Mouse (Mus musculus) midbrain, embryonic 13.5 days (tissue): Measurements from ENCODE around the gene Racgap1. TPM values are rescaled to one million over a fixed set of nuclear protein-coding genes. Genes with fewer than 3 reads are reported as not detected.
A peak's percentile ranks its signal among the peaks of the same experiment; 100 is the strongest.

Experiments used
- ATAC-seq: fragments of 200-750 bp; cut with Nextera tagmentation; 2 replicates; pipeline ENCODE4 v1.8.0; 2017; ENCODE audit warnings: mild to moderate bottlenecking, moderate TSS enrichment, moderate library complexity
- H3K27ac ChIP-seq: fragments of 300-500 bp; sonication (generic); 2 replicates; pipeline ENCODE4 v1.5.1; 2015; ENCODE audit warnings: inconsistent platforms, mild to moderate bottlenecking, moderate library complexity
- H3K27me3 ChIP-seq: fragments of 300-500 bp; sonication (generic); 2 replicates; pipeline ENCODE4 v1.6.1; 2015; ENCODE audit warnings: mild to moderate bottlenecking, inconsistent platforms
- H3K36me3 ChIP-seq: fragments of 300-500 bp; sonication (generic); 2 replicates; pipeline ENCODE4 v1.6.1; 2015; ENCODE audit warnings: mild to moderate bottlenecking, inconsistent platforms
- H3K4me1 ChIP-seq: fragments of 300-500 bp; sonication (generic); replicated peaks from 2 replicates; pipeline ENCODE4 v1.6.1; 2015; ENCODE audit warnings: inconsistent platforms
- H3K4me2 ChIP-seq: fragments of 300-500 bp; sonication (generic); replicated peaks from 2 replicates; pipeline ENCODE4 v1.6.1; 2015; ENCODE audit warnings: moderate library complexity, mild to moderate bottlenecking, inconsistent platforms
- H3K4me3 ChIP-seq: fragments of 300-500 bp; sonication (generic); replicated peaks from 2 replicates; pipeline ENCODE4 v1.5.1; 2015; ENCODE audit warnings: mild to moderate bottlenecking, inconsistent platforms
- H3K9ac ChIP-seq: fragments of 300-500 bp; sonication (generic); replicated peaks from 2 replicates; pipeline ENCODE4 v1.6.1; 2015; ENCODE audit warnings: mild to moderate bottlenecking, inconsistent platforms
- H3K9me3 ChIP-seq: fragments of 300-500 bp; sonication (generic); 2 replicates; pipeline ENCODE4 v1.6.1; 2016; ENCODE audit warnings: mild to moderate bottlenecking, inconsistent platforms
- WGBS: fragments of 180-500 bp; shearing (Covaris S2); methylation state at CpG from one replicate; pipeline ENCODE4 v1.1.7; 2015; 5-methylcytosine and 5-hydroxymethylcytosine counted together
- polyA plus RNA-seq: library from polyadenylated mRNA; unstranded; fragments of >200 nt; fragmentation: Nextera tagmentation; extraction: Ambion mirVana; gene quantifications from 2 replicates; pipeline ENCODE4 v1.2.1, GENCODE M21; 2015

The Racgap1 gene
- polyA plus RNA-seq, 1 experiment from 2014 or later = 125 TPM

GRCm38 (mm10) chr15:99663964-99664599, 12.6 kb upstream of the Racgap1 start:
- 0 out of 2 replicates have a peak, but pooled peaks cover 2% of the 10 kb centered on the region for H3K27me3 ChIP-seq
- no peaks in the 10 kb centered on the region for H3K9me3 ChIP-seq
- WGBS = 4% methylated on average over 17 of the region's 17 CpGs
- peak overlapping the region; percentile 66 for H3K4me2 ChIP-seq
- peak overlapping the region; percentile 88 for H3K27ac ChIP-seq
- H3K4me3 ChIP-seq = peak overlapping the region; percentile 41
- H3K36me3 ChIP-seq = no peaks in the 10 kb centered on the region
- H3K9ac ChIP-seq = peak overlapping the region; percentile 62
- peaks cover 55% of the 10 kb centered on the region for H3K4me1 ChIP-seq
- no peak; the same call in 1 of the 2 replicates for ATAC-seq

GRCm38 (mm10) chr15:99662371-99662770, 10.9 kb upstream of the Racgap1 start:
- H3K27ac ChIP-seq = peak overlapping the region; percentile 73
- H3K9me3 ChIP-seq = no peaks in the 10 kb centered on the region
- peaks cover 47% of the 10 kb centered on the region for H3K4me1 ChIP-seq
- H3K27me3 ChIP-seq = 0 out of 2 replicates have a peak, but pooled peaks cover 2% of the 10 kb centered on the region
- H3K4me2 ChIP-seq = no peak overlapping the region
- no peak for ATAC-seq
- H3K9ac ChIP-seq = no peak overlapping the region
- H3K36me3 ChIP-seq = no peaks in the 10 kb centered on the region
- 40% methylated on average over 7 of the region's 7 CpGs for WGBS
- H3K4me3 ChIP-seq = no peak overlapping the region

GRCm38 (mm10) chr15:99661121-99661830, 9.8 kb upstream of the Racgap1 start:
- Histone ChIP-seq H3K36me3 (no peaks in the 10 kb centered on the region), H3K9ac (no peak overlapping the region), H3K4me1 (peaks cover 46% of the 10 kb centered on the region), H3K4me2 (no peak overlapping the region), H3K27me3 (no peaks in the 10 kb centered on the region), H3K27ac (peak overlapping the region; percentile 73), H3K4me3 (no peak overlapping the region), H3K9me3 (no peaks in the 10 kb centered on the region)
- WGBS = 94% methylated on average over 15 of the region's 15 CpGs
- ATAC-seq = no peak

- no peak overlapping the region for H3K9ac ChIP-seq
- no peak for ATAC-seq
- no peak overlapping the region for H3K4me2 ChIP-seq
- H3K9me3 ChIP-seq = no peaks in the 10 kb centered on the region
- H3K4me1 ChIP-seq = peaks cover 38% of the 10 kb centered on the region
- no peaks in the 10 kb centered on the region for H3K36me3 ChIP-seq
- 53% methylated on average over 2 of the region's 2 CpGs for WGBS
- H3K27ac ChIP-seq = no peak overlapping the region
- peaks cover 21% of the 10 kb centered on the region for H3K27me3 ChIP-seq
- H3K4me3 ChIP-seq = no peak overlapping the region
These were observed 7.0 kb upstream of the Racgap1 start for GRCm38 (mm10) chr15:99658437-99658836.

- Histone ChIP-seq H3K9ac (peak overlapping the region; percentile 40; the same call in 1 of the 2 replicates), H3K27me3 (peaks cover 26% of the 10 kb centered on the region), H3K9me3 (no peaks in the 10 kb centered on the region), H3K27ac (peak overlapping the region; percentile 61), H3K4me2 (no peak overlapping the region), H3K4me3 (no peak overlapping the region), H3K4me1 (peaks cover 28% of the 10 kb centered on the region), H3K36me3 (no peaks in the 10 kb centered on the region)
- no peak for ATAC-seq
- WGBS = 46% methylated on average over 9 of the region's 9 CpGs
These were observed 4.5 kb upstream of the Racgap1 start for GRCm38 (mm10) chr15:99655956-99656355.

GRCm38 (mm10) chr15:99653876-99654275, 2.4 kb upstream of the Racgap1 start:
- H3K9me3 ChIP-seq = no peaks in the 10 kb centered on the region
- H3K36me3 ChIP-seq = no peaks in the 10 kb centered on the region
- peaks cover 26% of the 10 kb centered on the region for H3K27me3 ChIP-seq
- H3K4me2 ChIP-seq = peak overlapping the region; percentile 43
- H3K27ac ChIP-seq = no peak overlapping the region
- peak overlapping the region; percentile 19; the same call in 1 of the 2 replicates for H3K9ac ChIP-seq
- no peak for ATAC-seq
- peaks cover 48% of the 10 kb centered on the region for H3K4me1 ChIP-seq
- 2% methylated on average over 21 of the region's 21 CpGs for WGBS
- peak overlapping the region; percentile 16 for H3K4me3 ChIP-seq

GRCm38 (mm10) chr15:99653291-99653690, 1.8 kb upstream of the Racgap1 start:
- WGBS = 9% methylated on average over 8 of the region's 8 CpGs
- H3K4me1 ChIP-seq = peaks cover 54% of the 10 kb centered on the region
- peaks cover 26% of the 10 kb centered on the region for H3K27me3 ChIP-seq
- no peaks in the 10 kb centered on the region for H3K36me3 ChIP-seq
- peak overlapping the region; percentile 16 for H3K4me3 ChIP-seq
- ATAC-seq = no peak
- H3K9ac ChIP-seq = no peak overlapping the region
- no peaks in the 10 kb centered on the region for H3K9me3 ChIP-seq
- no peak overlapping the region for H3K27ac ChIP-seq
- H3K4me2 ChIP-seq = peak overlapping the region; percentile 43

GRCm38 (mm10) chr15:99651984-99652872, 772 bp upstream of the Racgap1 start:
- no peak for ATAC-seq

GRCm38 (mm10) chr15:99650304-99650703, 1.2 kb downstream of the Racgap1 start:
- H3K36me3 ChIP-seq = no peaks in the 10 kb centered on the region
- peak overlapping the region; percentile 90 for H3K4me2 ChIP-seq
- H3K27me3 ChIP-seq = peaks cover 22% of the 10 kb centered on the region
- H3K9me3 ChIP-seq = no peaks in the 10 kb centered on the region
- 50% methylated on average over 2 of the region's 2 CpGs for WGBS
- peaks cover 70% of the 10 kb centered on the region for H3K4me1 ChIP-seq
- H3K4me3 ChIP-seq = peak overlapping the region; percentile 78
- no peak overlapping the region for H3K27ac ChIP-seq
- H3K9ac ChIP-seq = peak overlapping the region; percentile 78
- ATAC-seq = no peak

More at GRCm38 (mm10) chr15:99651984-99652872, 772 bp upstream of the Racgap1 start:
- Histone ChIP-seq H3K4me2 (peak overlapping the region; percentile 90), H3K9me3 (no peaks in the 10 kb centered on the region), H3K27ac (no peak overlapping the region), H3K9ac (0 out of 2 replicates have a peak overlapping the region, but pooled peaks have one; percentile 19), H3K36me3 (no peaks in the 10 kb centered on the region), H3K4me3 (peak overlapping the region; percentile 78), H3K4me1 (peaks cover 64% of the 10 kb centered on the region), H3K27me3 (peaks cover 26% of the 10 kb centered on the region)
- 76% methylated on average over 10 of the region's 10 CpGs for WGBS

- H3K27ac ChIP-seq = peak overlapping the region; percentile 72
- peaks cover 80% of the 10 kb centered on the region for H3K4me1 ChIP-seq
- peak overlapping the region; percentile 47 for H3K9ac ChIP-seq
- H3K9me3 ChIP-seq = no peaks in the 10 kb centered on the region
- H3K27me3 ChIP-seq = peaks cover 11% of the 10 kb centered on the region
- no peaks in the 10 kb centered on the region for H3K36me3 ChIP-seq
- peak overlapping the region; percentile 90 for H3K4me2 ChIP-seq
- ATAC-seq = no peak
- peak overlapping the region; percentile 78 for H3K4me3 ChIP-seq
- WGBS = 21% methylated on average over 6 of the region's 6 CpGs
These were observed 2.2 kb downstream of the Racgap1 start for GRCm38 (mm10) chr15:99649067-99649761.

GRCm38 (mm10) chr15:99648326-99648725, 3.1 kb downstream of the Racgap1 start:
- no peaks in the 10 kb centered on the region for H3K36me3 ChIP-seq
- ATAC-seq = peak; percentile 31; the same call in 1 of the 2 replicates
- no peaks in the 10 kb centered on the region for H3K9me3 ChIP-seq
- H3K27ac ChIP-seq = peak overlapping the region; percentile 83
- H3K9ac ChIP-seq = 0 out of 2 replicates have a peak overlapping the region, but pooled peaks have one; percentile 44
- H3K4me1 ChIP-seq = peaks cover 79% of the 10 kb centered on the region
- peaks cover 5% of the 10 kb centered on the region; the same call in 1 of the 2 replicates for H3K27me3 ChIP-seq
- H3K4me3 ChIP-seq = 0 out of 2 replicates have a peak overlapping the region, but pooled peaks have one; percentile 1
- 13% methylated on average over 4 of the region's 4 CpGs for WGBS
- H3K4me2 ChIP-seq = peak overlapping the region; percentile 24
